Mouse (Mus musculus) hindlimb bud, embryonic 11.5 days (tissue): ENCODE data around the gene Slc11a2.

Experiments used
- DNase-seq: peaks from one replicate; pipeline ENCODE4 v3.0.0-alpha.2; 2012; ENCODE audit warnings: low read depth, low spot score; ENCODE audit errors: extremely low spot score

The Slc11a2 gene

GRCm38 (mm10) chr15:100424396-100425122, at the start of gene Slc11a2:
Slc11a2 (minus strand) TSS chr15:100425072.
- peak; percentile 56 for DNase-seq

GRCm38 (mm10) chr15:100473926-100474503, 49.1 kb upstream of the Slc11a2 start:
- DNase-seq = no peak

- no peak for DNase-seq
Observed at GRCm38 (mm10) chr15:100470037-100470436, 45.2 kb upstream of the Slc11a2 start.

- DNase-seq = no peak
Observed at GRCm38 (mm10) chr15:100469189-100469545, 44.3 kb upstream of the Slc11a2 start.

GRCm38 (mm10) chr15:100468295-100469188, 43.7 kb upstream of the Slc11a2 start, which contains the start of gene Letmd1:
Letmd1 (plus strand) TSS chr15:100469023.
- no peak for DNase-seq

- no peak for DNase-seq
Observed at GRCm38 (mm10) chr15:100467738-100468137, 42.9 kb upstream of the Slc11a2 start.

GRCm38 (mm10) chr15:100465432-100465831, 40.6 kb upstream of the Slc11a2 start:
- no peak for DNase-seq

GRCm38 (mm10) chr15:100463712-100464111, 38.8 kb upstream of the Slc11a2 start:
- DNase-seq = no peak

- DNase-seq = no peak
Observed at GRCm38 (mm10) chr15:100462086-100462485, 37.2 kb upstream of the Slc11a2 start.

GRCm38 (mm10) chr15:100461646-100462045, 36.8 kb upstream of the Slc11a2 start:
- no peak for DNase-seq

- no peak for DNase-seq
Observed at GRCm38 (mm10) chr15:100460942-100461341, 36.1 kb upstream of the Slc11a2 start.

GRCm38 (mm10) chr15:100458055-100458454, 33.2 kb upstream of the Slc11a2 start:
- no peak for DNase-seq

GRCm38 (mm10) chr15:100457340-100457739, 32.5 kb upstream of the Slc11a2 start:
- DNase-seq = peak; percentile 79

GRCm38 (mm10) chr15:100456356-100456991, 31.6 kb upstream of the Slc11a2 start:
- DNase-seq = no peak

- DNase-seq = no peak
Observed at GRCm38 (mm10) chr15:100452486-100452885, 27.6 kb upstream of the Slc11a2 start.

GRCm38 (mm10) chr15:100451245-100451644, 26.4 kb upstream of the Slc11a2 start:
- no peak for DNase-seq

GRCm38 (mm10) chr15:100449495-100449894, 24.6 kb upstream of the Slc11a2 start:
- DNase-seq = no peak

GRCm38 (mm10) chr15:100448572-100448971, 23.7 kb upstream of the Slc11a2 start:
- no peak for DNase-seq

GRCm38 (mm10) chr15:100446887-100447286, 22.0 kb upstream of the Slc11a2 start:
- DNase-seq = no peak

GRCm38 (mm10) chr15:100443126-100443922, 18.5 kb upstream of the Slc11a2 start:
- peak; percentile 57 for DNase-seq
